Mouse (Mus musculus) hindbrain, embryonic 15.5 days (tissue): ENCODE measurements at regions not wholly inside any gene's neighbourhood (a gene's known extent, or its start where the extent isn't known, plus 50 kb on each side); places are given as distances from the start of the nearest gene placed in this dataset.
A peak's percentile ranks its signal among the peaks of the same experiment; 100 is the strongest.

Experiments
- ATAC-seq: fragments of 200-750 bp; cut with Nextera tagmentation; 2 replicates; pipeline ENCODE4 v1.8.0; 2017; ENCODE audit warnings: low read depth, moderate number of reproducible peaks, moderate TSS enrichment; ENCODE audit not compliant: low FRiP score
- H3K27ac ChIP-seq: fragments of 300-500 bp; sonication (generic); replicated peaks from 2 replicates; pipeline ENCODE4 v1.5.1; 2015; ENCODE audit warnings: mild to moderate bottlenecking, inconsistent platforms
- H3K27me3 ChIP-seq: fragments of 300-500 bp; sonication (generic); 2 replicates; pipeline ENCODE4 v1.6.1; 2015; ENCODE audit warnings: control low read depth, inconsistent platforms
- H3K36me3 ChIP-seq: fragments of 300-500 bp; sonication (generic); 2 replicates; pipeline ENCODE4 v1.6.1; 2015; ENCODE audit warnings: control low read depth, inconsistent platforms
- H3K4me1 ChIP-seq: fragments of 300-500 bp; sonication (generic); replicated peaks from 2 replicates; pipeline ENCODE4 v1.6.1; 2015; ENCODE audit warnings: control low read depth, inconsistent platforms
- H3K4me2 ChIP-seq: fragments of 300-500 bp; sonication (generic); 2 replicates; pipeline ENCODE4 v1.6.1; 2015; ENCODE audit warnings: moderate library complexity, mild to moderate bottlenecking, inconsistent platforms
- H3K4me3 ChIP-seq: fragments of 300-500 bp; sonication (generic); 2 replicates; pipeline ENCODE4 v1.5.1; 2015; ENCODE audit warnings: mild to moderate bottlenecking, inconsistent platforms
- H3K9ac ChIP-seq: fragments of 300-500 bp; sonication (generic); 2 replicates; pipeline ENCODE4 v1.6.1; 2015; ENCODE audit warnings: inconsistent platforms
- H3K9me3 ChIP-seq: fragments of 300-500 bp; sonication (generic); 2 replicates; pipeline ENCODE4 v1.6.1; 2016; ENCODE audit warnings: control low read depth, inconsistent platforms
- WGBS: fragments of 180-500 bp; shearing (Covaris S2); methylation state at CpG from one replicate; pipeline ENCODE4 v1.1.7; 2015; 5-methylcytosine and 5-hydroxymethylcytosine counted together

DNA sequence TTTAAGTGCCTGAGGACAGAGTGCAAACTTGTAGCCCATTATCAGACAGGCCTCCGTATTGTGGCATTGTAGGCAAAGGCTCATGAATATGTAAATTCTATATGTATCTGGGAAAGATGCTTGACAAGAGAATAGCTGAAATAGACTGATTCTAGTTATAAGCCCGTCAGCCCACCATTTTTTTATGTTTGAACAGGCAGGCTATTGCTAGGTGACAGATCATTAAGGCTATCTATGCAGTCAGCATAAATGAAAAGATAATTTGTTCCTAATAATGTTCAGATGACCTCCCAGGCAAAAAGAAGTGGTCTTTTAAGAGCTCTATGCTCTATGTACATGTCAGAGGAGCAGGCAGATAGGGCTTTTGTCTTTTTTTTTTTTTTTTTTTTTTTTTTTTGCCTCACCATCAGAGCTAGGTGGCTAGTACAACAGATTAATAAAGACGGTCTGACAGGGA, 241.6 kb downstream of the Gm11487 start:
- Histone ChIP-seq H3K36me3 (no peaks in the 10 kb centered on the region), H3K4me1 (no peaks in the 10 kb centered on the region), H3K4me2 (no peak overlapping the region), H3K9me3 (no peaks in the 10 kb centered on the region), H3K27ac (no peak overlapping the region), H3K9ac (no peak overlapping the region), H3K27me3 (no peaks in the 10 kb centered on the region), H3K4me3 (no peak overlapping the region)
- 15% methylated on average over 3 of the region's 3 CpGs for WGBS
- ATAC-seq, result 0 out of 2 replicates have a peak, but pooled peaks have one; percentile 38
